Mouse (Mus musculus) frontal cortex, postnatal 10 days (tissue): ENCODE data around the gene Lhcgr.

Experiments used
- DNase-seq, 2 experiments: peaks; one replicate each; pipeline ENCODE4 v3.0.0; 2022; ENCODE audit warnings: low spot score in 2 of 2, mixed read lengths in 1 of 2

The Lhcgr gene

DNA sequence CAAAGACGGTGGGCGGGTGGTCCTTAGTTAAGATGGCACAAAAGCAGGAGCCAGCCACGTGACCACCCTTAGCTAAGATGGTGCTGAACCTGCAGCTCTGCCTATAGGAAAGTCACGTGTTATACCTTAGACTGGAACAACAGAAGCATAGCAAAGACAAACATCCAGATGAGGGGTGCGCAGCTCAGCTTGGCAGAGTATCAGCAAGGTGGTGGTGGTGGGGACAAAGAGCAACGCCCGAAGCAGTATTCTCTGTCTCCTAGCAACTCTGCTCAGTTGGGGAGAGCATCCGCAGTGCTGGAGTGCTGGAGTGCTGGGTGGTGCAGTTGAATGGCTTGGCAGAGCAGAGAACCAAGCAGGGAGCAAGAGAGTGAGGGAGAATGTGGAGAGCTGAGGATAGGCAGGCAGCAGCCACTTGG, 85.5 kb downstream of the Lhcgr start:
- DNase-seq: no peak

DNA sequence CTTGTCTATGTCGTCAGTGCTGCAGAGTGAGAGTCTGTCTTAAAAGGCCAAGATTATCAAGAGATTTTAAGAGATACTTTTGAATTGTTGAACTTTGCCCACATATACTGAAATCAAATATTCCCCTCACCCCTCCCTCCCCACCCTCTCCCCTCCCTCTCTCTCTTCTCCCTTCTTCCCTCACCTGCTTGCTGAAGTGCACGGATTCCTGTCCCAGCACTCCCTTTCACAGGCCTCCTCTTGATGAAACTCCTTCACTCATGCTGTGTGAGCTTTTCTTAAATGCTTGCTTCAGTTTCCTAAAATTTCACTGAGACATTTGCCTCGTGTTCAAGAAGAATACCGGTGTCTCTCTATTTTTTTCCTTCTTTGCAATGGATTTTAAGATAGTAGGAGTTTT, 88.7 kb downstream of the Lhcgr start:
- DNase-seq: no peak

DNA sequence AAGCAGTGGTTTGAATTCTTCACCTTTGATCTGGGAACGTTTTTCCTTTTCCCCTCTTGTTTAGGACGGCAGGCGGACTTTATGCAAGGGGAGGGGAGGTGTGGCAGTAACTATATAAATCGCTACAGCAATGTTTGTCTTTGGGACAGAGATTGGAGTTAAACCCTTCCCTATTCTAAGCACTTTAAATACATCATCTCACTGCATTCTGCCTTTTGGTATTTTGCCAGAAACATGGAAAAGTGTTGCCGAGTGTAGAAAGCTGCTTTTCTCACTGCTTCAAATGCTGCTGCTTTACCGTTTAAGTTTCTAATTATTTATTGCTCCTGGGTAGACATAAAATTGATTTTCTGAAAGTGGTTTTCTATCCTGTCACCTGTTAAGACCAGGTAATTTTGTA, 89.4 kb downstream of the Lhcgr start:
- no peak for DNase-seq

DNA sequence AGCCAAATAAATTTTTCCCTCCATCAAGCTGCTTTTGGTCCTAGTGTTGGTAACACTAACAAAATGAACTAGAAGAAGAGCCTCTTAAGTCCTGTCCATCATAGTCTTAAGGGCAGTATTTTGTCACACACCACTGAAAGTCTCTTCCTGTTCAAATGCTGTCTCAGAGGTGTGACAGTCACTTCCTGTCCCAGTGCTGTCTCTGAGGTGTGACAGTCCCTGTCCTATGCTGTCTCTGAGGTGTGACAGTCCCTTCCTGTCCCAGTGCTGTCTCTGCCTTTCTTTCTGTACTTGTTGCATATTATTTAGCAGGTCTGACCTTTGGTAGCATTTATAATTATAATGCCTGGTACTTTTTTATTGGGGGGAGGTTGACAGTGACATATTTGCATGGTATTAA, 90.9 kb downstream of the Lhcgr start:
- no peak for DNase-seq

DNA sequence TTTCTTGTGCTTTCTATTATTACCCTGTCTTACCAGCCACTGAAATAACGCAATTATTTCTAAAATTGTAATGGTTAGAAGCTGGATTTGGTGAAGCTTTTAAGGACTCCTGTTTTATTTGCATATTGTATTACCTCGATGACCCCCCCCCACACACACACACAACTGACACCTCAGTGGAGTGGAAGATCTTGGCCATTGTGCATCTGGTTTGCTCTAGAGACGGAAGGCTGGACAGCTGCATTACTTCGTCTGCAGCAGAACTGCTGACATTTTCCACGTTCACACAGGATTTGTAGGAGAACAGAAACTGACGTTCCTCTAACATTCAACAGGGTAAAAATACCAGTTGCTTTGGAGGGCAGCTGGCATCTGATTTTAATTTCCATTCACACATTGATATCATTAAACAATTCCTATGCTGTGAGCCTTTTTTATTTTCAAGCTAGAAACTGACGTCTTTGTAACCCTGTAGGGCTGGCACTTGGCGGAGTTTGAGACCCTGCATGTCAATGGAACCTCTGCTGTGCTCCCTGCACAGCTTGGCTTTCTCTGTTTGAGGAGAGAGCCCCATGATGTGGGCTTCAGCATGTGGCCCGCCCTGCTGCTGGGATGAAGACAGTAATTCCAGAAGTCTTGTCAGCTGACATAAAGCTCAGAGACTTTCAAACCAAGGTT, 95.0 kb downstream of the Lhcgr start:
- no peak for DNase-seq

DNA sequence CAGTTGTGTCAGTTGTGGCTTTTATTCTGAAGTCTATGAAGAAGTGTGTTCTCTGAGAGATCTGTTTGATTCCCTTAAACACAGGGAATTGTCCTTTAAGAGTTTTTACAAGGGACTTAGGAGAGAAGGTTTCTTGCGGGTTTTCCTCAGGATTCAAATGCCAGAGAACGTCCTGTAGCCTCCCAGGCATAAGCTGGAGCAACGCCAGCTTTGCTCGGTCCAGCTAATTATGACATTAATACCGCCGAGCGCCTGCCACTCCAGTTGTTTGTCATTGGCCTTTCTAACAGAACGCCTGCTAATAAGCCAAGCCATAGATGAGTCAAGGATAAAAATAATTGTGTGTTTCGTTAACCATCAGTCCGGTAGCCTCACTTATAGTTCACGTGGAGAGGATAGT, 103.6 kb downstream of the Lhcgr start:
- DNase-seq: no peak

DNA sequence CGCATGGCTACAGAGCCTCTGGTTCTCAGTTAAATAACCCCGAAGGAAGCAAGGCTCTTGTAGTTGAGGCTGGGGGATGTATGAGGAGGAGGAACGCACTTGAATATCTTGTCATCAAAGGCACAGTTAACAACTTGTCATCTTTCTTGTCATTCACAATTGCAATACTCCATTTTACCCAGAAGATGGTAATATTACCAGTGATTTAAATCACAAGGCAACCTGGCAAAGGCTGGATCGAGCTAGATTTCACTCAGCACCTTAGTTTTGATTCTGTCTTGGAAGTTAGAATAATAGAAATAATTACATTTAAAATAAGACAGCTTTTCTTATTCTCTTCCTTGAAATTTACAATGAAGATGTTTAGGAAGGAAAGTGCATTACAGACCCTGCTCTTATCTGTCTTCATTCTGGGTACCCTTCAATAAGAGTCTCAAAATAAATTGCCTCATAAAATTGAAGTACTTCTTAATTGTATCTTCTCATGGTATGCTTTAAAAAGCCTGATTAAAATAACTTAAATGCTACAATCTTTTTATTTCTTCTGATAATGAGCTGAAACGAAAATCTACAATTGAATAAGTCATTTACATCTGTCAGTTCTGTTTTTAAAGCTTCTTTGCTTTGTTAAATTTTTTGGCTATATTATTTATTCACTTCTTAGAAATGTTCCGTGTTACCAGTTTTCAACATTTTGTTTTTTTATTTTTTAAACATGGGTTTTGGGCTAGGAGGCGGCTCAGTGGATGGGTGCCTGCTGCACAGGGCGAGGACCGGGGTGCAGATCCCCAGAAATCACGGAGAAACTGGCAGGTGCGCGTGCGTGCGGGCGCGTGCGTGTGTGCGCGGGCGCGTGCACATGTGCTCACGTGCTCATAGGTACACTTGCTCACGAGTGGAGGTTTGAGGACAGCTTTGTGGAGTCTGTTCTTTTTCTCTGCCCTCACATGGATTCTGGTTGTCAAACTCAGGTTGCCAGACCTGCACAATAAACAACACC, 116.2 kb downstream of the Lhcgr start:
- DNase-seq: no peak

DNA sequence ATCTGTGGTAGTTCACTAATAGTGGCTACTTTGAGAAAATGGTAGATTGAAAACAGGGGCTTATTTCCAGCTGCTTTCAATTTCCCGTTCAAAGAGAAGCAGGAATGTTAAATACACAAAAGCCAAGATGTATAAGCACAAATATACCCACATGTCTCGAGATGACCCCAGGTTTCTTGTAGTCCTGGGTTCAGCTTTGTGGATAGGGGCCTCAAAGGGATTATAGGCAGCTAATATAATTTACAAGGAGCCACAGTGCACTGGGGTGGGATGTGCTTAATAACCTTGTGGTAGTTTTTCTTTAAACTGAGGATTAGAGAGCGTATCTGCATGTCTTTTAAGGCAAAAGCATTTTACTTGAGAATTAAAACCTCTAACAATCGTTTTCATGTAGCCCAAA, 121.0 kb downstream of the Lhcgr start:
- DNase-seq: no peak

DNA sequence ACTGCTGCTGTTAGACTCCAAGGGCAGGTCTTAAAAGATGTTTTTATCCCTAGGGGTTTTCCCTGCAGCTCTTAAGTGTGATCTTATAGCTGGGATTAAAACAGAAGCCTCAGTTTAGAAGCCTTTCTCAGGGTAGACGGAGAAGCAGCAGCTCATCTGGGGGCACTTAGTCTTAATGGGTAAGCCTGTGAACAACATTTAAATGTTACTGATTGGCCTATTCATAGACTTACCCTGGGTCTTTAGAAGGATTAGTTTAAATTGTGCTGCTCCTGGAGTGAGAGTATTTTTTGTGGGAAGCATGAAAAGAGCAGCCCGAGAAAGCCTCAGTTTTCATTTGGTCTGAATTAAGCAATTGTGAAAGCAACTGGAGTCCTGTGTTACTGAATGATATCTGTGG, 121.9 kb downstream of the Lhcgr start:
- DNase-seq: no peak

DNA sequence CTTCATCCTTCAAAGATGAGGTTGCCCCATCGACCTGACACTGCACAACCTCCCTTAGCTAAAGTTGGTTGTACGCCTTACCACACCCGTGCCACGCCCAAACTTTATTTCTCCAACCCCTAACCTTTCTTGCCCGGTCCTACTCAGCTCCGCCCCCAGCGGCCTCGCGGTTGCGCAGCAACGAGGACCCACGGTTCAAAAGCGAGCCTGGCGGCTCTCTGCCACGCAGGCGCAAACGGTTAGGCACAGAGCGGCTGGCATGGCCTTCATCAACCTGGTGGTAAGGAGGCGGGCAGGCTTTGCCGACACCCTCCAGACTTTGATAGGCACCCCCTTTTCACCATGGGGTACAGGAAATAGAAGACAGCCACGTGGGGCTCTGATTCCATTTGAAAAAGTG, 123.3 kb downstream of the Lhcgr start, which contains the start of gene Gtf2a1l:
TSS of gene Gtf2a1l (plus strand) at position 209 of the 400 bp plus-strand sequence.
- peak in 1 of 2 experiments; percentile 37 for DNase-seq
